Mouse (Mus musculus): ENCODE data around the gene Kndc1. TPM values are rescaled to one million over a fixed set of nuclear protein-coding genes. Genes with fewer than 3 reads are reported as not detected.

Gene Kndc1
- polyA plus RNA-seq, 1 experiment from 2014 or later = 0.11 TPM

DNA sequence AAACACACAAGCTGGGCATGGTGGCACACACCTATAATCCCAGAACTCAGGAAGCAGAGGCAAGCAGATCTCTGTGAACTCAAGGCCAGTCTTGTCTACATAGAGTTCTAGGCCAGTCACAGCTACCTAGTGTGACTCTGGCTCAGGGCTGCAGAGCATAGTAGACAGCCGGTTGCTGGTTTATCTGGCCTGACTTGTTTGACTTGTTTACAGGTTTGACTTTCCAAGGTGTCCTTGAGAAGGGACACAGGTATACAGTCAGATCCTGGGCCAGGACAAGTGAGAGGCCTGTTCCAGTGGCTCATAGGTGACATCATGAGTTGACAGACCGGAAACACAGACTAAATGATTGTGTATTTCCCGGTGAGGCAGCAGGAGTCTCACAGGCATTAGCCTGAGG, 42.6 kb downstream of the Kndc1 start:
- Histone ChIP-seq H3K9me3 (no peaks in the 10 kb centered on the region), H3K4me2 (no peak overlapping the region), H3K27me3 (replicated peaks) (peaks cover 60% of the 10 kb centered on the region), H3K9ac (no peak overlapping the region), H3K4me1 (no peaks in the 10 kb centered on the region), H3K4me3 (no peak overlapping the region), H3K27ac (replicated peaks) (no peak overlapping the region), H3K36me3 (no peaks in the 10 kb centered on the region)
- ATAC-seq (ENCODE audit: extremely low read depth, insufficient number of reproducible peaks, low FRiP score, low TSS enrichment) = no peak
- WGBS = 59% methylated on average over 3 of the region's 3 CpGs

DNA sequence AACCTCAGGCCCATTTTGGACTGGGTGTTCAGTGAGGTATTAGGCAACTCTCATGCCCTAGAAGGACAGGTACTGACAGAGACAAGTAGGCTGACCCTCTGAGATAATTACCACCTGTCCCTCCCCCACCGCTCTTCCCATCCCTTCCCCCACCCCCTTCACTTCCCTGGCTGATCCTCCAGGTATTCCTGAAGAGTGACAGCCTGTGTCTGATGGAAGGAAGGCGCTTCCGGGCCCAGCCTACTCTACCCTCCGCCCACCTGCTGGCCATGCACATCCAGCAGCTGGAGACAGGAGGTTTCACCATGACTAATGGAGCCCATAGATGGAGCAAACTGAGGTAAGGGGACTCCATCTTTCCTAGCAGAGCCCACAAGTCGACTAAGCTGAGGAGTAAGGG, 43.3 kb downstream of the Kndc1 start:
- no peaks in the 10 kb centered on the region for H3K36me3 ChIP-seq
- no peak overlapping the region for H3K4me3 ChIP-seq
- no peaks in the 10 kb centered on the region for H3K9me3 ChIP-seq
- no peak overlapping the region for H3K27ac ChIP-seq (replicated peaks)
- no peak overlapping the region for H3K9ac ChIP-seq
- no peak for ATAC-seq (ENCODE audit: extremely low read depth, insufficient number of reproducible peaks, low FRiP score, low TSS enrichment)
- 67% methylated on average over 5 of the region's 5 CpGs for WGBS
- peaks cover 65% of the 10 kb centered on the region for H3K27me3 ChIP-seq (replicated peaks)
- H3K4me1 ChIP-seq = no peaks in the 10 kb centered on the region
- no peak overlapping the region for H3K4me2 ChIP-seq

DNA sequence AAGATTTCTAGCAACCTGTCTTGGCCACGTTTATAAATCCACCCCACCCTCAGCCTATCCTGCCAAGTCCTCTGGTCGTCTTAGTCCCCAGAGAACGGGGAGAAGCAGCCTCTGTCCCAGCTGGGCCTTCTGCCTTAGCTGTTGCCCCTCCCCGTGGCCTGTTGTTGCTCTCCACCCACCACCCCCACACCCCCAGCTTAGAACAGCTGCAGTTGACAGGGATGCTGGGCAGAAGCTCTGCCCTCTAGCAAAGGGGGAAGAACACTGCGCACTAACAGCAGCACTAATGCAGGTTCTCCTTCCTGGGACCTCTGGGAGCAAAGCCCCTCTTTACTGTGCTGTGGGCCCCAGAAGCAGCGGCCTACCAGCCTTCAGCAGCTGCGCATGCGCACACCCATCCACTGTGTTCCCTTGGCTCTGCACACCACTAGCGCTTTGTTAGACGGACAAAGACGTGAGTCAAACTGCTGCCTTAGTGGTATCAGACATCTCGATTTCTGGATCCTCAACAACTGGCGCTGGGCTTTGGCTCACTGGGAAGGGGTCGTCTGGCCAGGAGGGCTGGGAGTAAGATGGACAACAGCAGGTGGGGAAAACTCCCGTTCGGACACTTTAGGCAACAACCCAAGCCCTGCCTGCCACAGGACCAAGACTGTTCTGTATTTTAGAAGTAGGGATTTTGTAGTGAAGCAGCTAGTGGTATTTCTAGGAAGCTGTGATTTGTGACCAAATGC, 46.1 kb downstream of the Kndc1 start:
- Histone ChIP-seq H3K4me2 (no peak overlapping the region), H3K27me3 (replicated peaks) (peaks cover 93% of the 10 kb centered on the region), H3K4me3 (no peak overlapping the region), H3K4me1 (peaks cover 13% of the 10 kb centered on the region), H3K27ac (replicated peaks) (no peak overlapping the region), H3K9ac (no peak overlapping the region), H3K9me3 (no peaks in the 10 kb centered on the region), H3K36me3 (no peaks in the 10 kb centered on the region)
- ATAC-seq (ENCODE audit: extremely low read depth, insufficient number of reproducible peaks, low FRiP score, low TSS enrichment) = no peak
- WGBS = 57% methylated on average over 16 of the region's 16 CpGs

DNA sequence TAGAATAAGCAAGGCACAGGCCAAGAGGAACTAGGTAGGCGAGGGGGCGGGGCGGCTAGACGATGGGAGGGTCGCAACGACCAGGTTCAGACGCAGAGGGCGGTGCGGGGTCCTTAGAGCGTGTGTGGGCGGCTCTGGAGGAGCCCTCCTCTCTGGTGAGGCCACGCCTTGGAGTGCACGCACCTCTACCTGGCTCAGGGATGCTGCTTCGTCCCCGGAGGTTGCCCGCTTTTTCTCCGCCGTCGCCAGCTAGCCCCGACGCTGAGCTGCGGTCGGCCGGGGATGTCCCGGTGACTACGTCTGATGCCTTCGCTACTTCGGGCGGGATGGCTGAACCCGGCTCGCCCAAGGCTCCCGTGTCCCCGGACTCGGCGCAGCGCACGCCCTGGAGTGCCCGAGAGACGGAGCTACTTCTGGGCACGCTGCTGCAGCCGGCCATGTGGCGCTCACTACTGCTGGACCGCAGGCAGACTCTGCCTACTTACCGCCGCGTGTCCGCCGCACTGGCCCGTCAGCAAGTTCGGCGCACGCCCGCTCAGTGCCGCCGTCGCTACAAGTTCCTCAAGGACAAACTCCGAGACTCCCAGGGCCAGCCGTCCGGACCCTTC, 49.3 kb downstream of the Kndc1 start, which contains the start of gene Utf1:
Gene Utf1 (plus strand): TSS at position 116 of the 608 bp plus-strand sequence.
- no peak for ATAC-seq (ENCODE audit: extremely low read depth, insufficient number of reproducible peaks, low FRiP score, low TSS enrichment)
- Histone ChIP-seq H3K9ac (peak within 1 kb of the TSS; percentile 67), H3K4me1 (peaks cover 13% of the 10 kb centered on the region), H3K4me2 (peak within 1 kb of the TSS; percentile 71), H3K4me3 (peak within 1 kb of the TSS; percentile 48), H3K9me3 (no peaks in the 10 kb centered on the region), H3K36me3 (no peaks in the 10 kb centered on the region), H3K27ac (replicated peaks) (no peak within 1 kb of the TSS), H3K27me3 (replicated peaks) (peaks cover 98% of the 10 kb centered on the region)
- WGBS = under 1% methylated on average over 59 of the region's 59 CpGs

DNA sequence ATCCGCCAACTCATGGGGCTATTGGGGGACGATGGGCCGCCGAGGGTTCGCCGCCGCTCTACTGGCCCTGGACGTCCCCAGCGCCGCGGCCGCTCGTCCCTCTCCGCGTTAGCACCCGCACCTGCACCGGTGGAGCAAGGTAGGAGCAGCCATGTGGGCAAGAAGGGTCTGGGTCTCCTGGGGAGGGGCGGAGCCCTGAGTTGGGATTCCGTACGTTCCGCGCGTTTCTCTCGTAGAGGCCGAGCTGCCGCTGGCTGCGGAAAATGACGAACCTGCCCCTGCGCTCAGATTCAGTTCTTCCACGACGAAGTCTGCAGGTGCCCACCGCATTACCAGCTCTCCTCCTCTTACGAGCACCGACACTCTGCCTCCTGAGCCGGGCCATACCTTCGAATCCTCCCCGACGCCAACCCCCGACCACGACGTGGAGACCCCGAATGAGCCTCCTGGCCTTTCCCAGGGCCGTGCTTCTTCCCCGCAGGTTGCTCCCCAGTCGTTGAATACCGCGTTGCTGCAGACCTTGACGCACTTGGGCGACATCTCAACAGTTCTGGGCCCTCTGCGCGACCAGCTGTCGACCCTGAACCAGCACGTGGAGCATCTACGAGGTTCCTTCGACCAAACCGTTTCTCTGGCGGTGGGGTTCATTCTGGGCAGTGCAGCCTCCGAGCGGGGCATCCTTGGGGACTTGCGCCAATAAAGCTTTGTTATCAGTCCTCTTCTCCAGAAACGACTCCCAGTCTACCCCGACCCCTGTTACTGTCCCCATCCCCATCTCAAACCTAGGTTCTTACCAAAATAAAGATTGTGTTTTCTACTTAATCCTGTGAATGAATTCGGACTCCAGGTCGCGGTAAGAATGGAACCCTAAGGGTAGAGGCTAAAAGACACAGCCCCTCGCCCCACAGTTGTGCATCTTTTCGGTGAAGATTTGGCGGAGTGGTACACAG, 50.1 kb downstream of the Kndc1 start:
- Histone ChIP-seq H3K27ac (replicated peaks) (no peak overlapping the region), H3K4me1 (peaks cover 14% of the 10 kb centered on the region), H3K36me3 (no peaks in the 10 kb centered on the region), H3K27me3 (replicated peaks) (peaks cover 97% of the 10 kb centered on the region), H3K9me3 (no peaks in the 10 kb centered on the region), H3K9ac (peak overlapping the region; percentile 67), H3K4me2 (peak overlapping the region; percentile 71), H3K4me3 (peak overlapping the region; percentile 48)
- 4% methylated on average over 68 of the region's 68 CpGs for WGBS
- no peak for ATAC-seq (ENCODE audit: extremely low read depth, insufficient number of reproducible peaks, low FRiP score, low TSS enrichment)

DNA sequence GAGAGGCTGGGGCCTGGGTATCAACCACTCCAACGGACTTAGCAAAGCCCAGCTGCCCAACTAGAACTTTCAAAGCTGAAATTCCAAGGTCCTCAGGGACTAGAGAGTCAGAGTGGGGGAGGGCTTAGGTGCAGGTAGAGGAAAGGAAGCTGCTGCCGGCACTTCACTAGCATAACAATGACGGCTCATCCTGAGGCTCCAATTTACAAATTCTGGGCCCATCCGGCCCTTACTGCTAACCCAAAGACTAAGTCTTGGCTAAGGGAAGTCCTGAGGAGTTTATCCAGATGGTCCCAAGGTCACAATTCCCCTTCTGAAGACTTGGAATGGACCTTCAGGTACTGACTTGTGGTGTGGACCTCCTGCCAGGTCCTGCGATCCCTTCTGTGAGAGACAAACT, 51.0 kb downstream of the Kndc1 start:
- Histone ChIP-seq H3K9ac (no peak overlapping the region), H3K27ac (replicated peaks) (no peak overlapping the region), H3K27me3 (replicated peaks) (peaks cover 88% of the 10 kb centered on the region), H3K36me3 (no peaks in the 10 kb centered on the region), H3K4me1 (peaks cover 17% of the 10 kb centered on the region), H3K9me3 (no peaks in the 10 kb centered on the region), H3K4me3 (no peak overlapping the region), H3K4me2 (no peak overlapping the region)
- WGBS = 14% methylated on average over 5 of the region's 5 CpGs
- no peak for ATAC-seq (ENCODE audit: extremely low read depth, insufficient number of reproducible peaks, low FRiP score, low TSS enrichment)

DNA sequence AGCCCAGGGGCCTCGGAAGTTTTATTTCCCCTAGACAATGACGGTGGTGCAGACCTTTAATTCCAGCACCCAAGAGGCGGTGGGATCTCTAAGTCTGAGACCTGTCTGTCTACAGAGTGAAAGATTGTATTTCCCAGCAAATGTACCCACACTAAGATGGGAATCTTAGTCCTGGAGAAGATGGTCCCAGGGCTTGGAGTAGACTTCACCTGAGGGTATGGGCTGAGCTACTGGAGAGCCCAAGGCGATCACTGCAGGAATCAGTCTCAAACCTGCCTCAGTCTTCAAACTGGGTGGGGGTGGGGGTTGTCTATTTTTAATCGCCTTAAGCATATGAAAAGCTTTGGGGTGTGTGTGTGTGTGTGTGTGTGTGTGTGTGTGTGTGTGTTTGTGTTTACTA, 51.5 kb downstream of the Kndc1 start:
- 32% methylated on average over 5 of the region's 5 CpGs for WGBS
- ATAC-seq (ENCODE audit: extremely low read depth, insufficient number of reproducible peaks, low FRiP score, low TSS enrichment) = no peak
- Histone ChIP-seq H3K4me3 (no peak overlapping the region), H3K4me1 (peaks cover 17% of the 10 kb centered on the region), H3K27me3 (replicated peaks) (peaks cover 83% of the 10 kb centered on the region), H3K36me3 (no peaks in the 10 kb centered on the region), H3K9me3 (no peaks in the 10 kb centered on the region), H3K9ac (no peak overlapping the region), H3K27ac (replicated peaks) (no peak overlapping the region), H3K4me2 (no peak overlapping the region)

DNA sequence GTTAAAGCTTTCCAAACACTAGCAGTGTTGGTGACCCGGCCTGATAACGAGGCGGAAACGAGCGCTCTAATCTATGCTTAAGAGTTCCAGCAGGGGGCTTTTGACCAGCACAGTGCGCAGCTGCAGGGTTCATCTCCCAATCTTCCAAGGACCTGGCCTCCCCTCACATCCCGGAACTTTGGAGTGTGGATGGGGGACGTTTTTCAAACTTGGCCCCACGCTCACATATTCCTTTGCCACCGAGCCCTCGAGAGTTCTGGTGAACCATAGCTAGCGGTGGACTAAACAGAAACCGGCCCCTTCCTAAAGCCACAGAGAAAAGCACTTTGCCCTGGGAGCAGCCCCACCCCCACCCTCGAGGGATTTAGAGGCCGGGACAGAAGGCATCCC, 55.4 kb downstream of the Kndc1 start:
- peaks cover 13% of the 10 kb centered on the region for H3K4me1 ChIP-seq
- H3K4me2 ChIP-seq = peak overlapping the region; percentile 87
- peak; percentile 16; the same call in 1 of the 2 replicates for ATAC-seq (ENCODE audit: extremely low read depth, insufficient number of reproducible peaks, low FRiP score, low TSS enrichment)
- peak overlapping the region; percentile 59 for H3K4me3 ChIP-seq
- no peaks in the 10 kb centered on the region for H3K9me3 ChIP-seq
- H3K9ac ChIP-seq = peak overlapping the region; percentile 80
- H3K27ac ChIP-seq (replicated peaks) = peak overlapping the region; percentile 38; the same call in 1 of the 2 replicates
- H3K36me3 ChIP-seq = no peaks in the 10 kb centered on the region
- H3K27me3 ChIP-seq (replicated peaks) = peaks cover 58% of the 10 kb centered on the region
- WGBS = under 1% methylated on average over 15 of the region's 15 CpGs

DNA sequence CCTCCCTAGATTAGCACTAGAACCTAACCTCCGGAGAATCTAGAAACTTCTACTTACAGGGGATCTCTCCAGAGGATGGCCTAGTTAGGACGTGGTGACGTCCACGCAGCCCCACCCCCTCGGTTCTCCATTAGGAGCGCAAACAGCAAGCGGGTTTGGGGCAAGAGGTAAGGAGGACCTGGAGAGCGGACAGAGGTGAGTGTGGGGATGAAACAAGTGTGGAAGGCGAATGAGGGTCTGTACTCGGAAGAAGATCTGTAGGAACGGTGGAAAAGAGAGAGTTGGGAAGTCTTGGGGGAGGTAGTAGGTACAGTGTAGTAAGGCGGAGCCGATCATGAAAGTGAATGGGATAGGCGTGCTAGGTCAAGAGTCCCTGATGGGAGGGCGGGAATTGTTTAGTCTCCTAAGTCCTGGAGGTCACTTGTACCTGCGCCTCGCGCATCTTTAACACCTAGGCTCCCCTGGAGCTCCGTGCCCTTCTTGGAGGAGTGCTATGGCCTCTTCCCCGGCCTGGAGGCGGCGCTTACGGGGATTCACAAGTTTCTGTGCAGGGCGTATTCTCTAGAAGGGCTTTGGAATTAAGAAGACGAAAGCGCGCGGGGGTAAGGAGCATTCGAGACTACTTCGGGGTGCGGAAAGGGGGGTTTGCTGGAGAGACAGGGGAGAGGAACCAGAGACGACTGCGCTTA, 55.9 kb downstream of the Kndc1 start:
- H3K36me3 ChIP-seq = no peaks in the 10 kb centered on the region
- peak overlapping the region; percentile 87 for H3K4me2 ChIP-seq
- WGBS = 1% methylated on average over 33 of the region's 33 CpGs
- H3K4me3 ChIP-seq = peak overlapping the region; percentile 59
- H3K9me3 ChIP-seq = no peaks in the 10 kb centered on the region
- peaks cover 13% of the 10 kb centered on the region for H3K4me1 ChIP-seq
- peaks cover 52% of the 10 kb centered on the region for H3K27me3 ChIP-seq (replicated peaks)
- H3K27ac ChIP-seq (replicated peaks) = peak overlapping the region; percentile 38; the same call in 1 of the 2 replicates
- peak; percentile 44; the same call in 1 of the 2 replicates for ATAC-seq (ENCODE audit: extremely low read depth, insufficient number of reproducible peaks, low FRiP score, low TSS enrichment)
- peak overlapping the region; percentile 80 for H3K9ac ChIP-seq

DNA sequence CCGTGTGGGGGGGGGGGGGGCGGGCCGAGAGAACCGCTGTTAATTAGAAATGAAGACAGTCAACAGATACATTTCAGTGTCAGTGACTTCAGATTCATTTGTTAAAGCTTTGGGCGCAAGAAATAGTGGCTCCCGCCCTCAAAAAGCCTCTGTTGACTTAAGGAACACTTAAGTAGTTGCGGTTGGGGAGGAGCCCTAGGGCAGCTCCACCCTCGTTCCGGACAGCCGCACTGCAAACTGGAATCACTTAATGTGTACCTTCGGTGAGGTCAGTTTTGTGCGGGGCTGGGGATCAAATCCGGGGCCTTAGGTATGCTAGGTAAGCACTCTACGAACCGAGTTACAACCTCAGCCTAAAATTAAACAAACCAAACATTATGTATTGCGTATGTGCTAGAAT, 56.6 kb downstream of the Kndc1 start:
- H3K36me3 ChIP-seq = no peaks in the 10 kb centered on the region
- H3K4me1 ChIP-seq = peaks cover 13% of the 10 kb centered on the region
- peaks cover 52% of the 10 kb centered on the region for H3K27me3 ChIP-seq (replicated peaks)
- peak overlapping the region; percentile 31; the same call in 1 of the 2 replicates for H3K27ac ChIP-seq (replicated peaks)
- 5% methylated on average over 16 of the region's 16 CpGs for WGBS
- peak overlapping the region; percentile 87 for H3K4me2 ChIP-seq
- H3K4me3 ChIP-seq = peak overlapping the region; percentile 59
- no peaks in the 10 kb centered on the region for H3K9me3 ChIP-seq
- H3K9ac ChIP-seq = peak overlapping the region; percentile 80
- ATAC-seq (ENCODE audit: extremely low read depth, insufficient number of reproducible peaks, low FRiP score, low TSS enrichment) = no peak
